Mouse (Mus musculus) testis, adult 2 months (tissue): ENCODE results near the gene Gm26558. TPM values are rescaled to one million over a fixed set of nuclear protein-coding genes. Genes with fewer than 3 reads are reported as not detected.

Experiments used
- H3K27ac ChIP-seq: fragments of 200-500 bp; 2 replicates; pipeline ENCODE4 v1.5.1; 2012; ENCODE audit warnings: low read depth, low read length; ENCODE audit not compliant: control insufficient read depth, insufficient read depth
- H3K27me3 ChIP-seq: fragments of 200-500 bp; 2 replicates; pipeline ENCODE4 v1.6.1; 2012; ENCODE audit warnings: mild to moderate bottlenecking, low read length, moderate library complexity; ENCODE audit not compliant: control insufficient read depth, insufficient read depth
- H3K36me3 ChIP-seq: fragments of 200-500 bp; 2 replicates; pipeline ENCODE4 v1.6.1; 2012; ENCODE audit warnings: mild to moderate bottlenecking, low read length; ENCODE audit not compliant: control insufficient read depth, insufficient read depth
- H3K4me1 ChIP-seq: fragments of 200-500 bp; 2 replicates; pipeline ENCODE4 v1.6.1; 2012; ENCODE audit warnings: low read length; ENCODE audit not compliant: control insufficient read depth, insufficient read depth
- H3K4me3 ChIP-seq: fragments of 200-500 bp; 2 replicates; pipeline ENCODE4 v1.5.1; 2012; ENCODE audit warnings: low read depth, mild to moderate bottlenecking, low read length, moderate library complexity, mixed read lengths; ENCODE audit not compliant: control insufficient read depth
- CTCF ChIP-seq: fragments of 200-500 bp; IDR thresholded peaks from 2 replicates; pipeline ENCODE4 v1.5.1; 2012; ENCODE audit warnings: low read depth, mild to moderate bottlenecking, inconsistent platforms, low read length, moderate library complexity; ENCODE audit not compliant: control insufficient read depth, insufficient read depth, insufficient replicate concordance
- POLR2A ChIP-seq: fragments of 200-500 bp; IDR thresholded peaks from 2 replicates; pipeline ENCODE4 v1.6.1; 2012; ENCODE audit warnings: low read depth, mild to moderate bottlenecking, inconsistent platforms, low read length, moderate library complexity; ENCODE audit not compliant: control insufficient read depth
- polyA plus RNA-seq: library from polyadenylated mRNA; depleted of rRNA; stranded (reverse); fragments of >200 nt; gene quantifications from 2 replicates; pipeline ENCODE4 v1.2.3, GENCODE M21; 2012; rRNA removed

Gm26558 gene
- polyA plus RNA-seq, 1 experiment, result 0.12 TPM

- no peak overlapping the region for H3K27ac ChIP-seq
- no peaks in the 10 kb centered on the region for H3K36me3 ChIP-seq
- H3K4me3 ChIP-seq, result no peak overlapping the region
- H3K4me1 ChIP-seq, result peaks cover 5% of the 10 kb centered on the region
- TF ChIP-seq CTCF (no peak), POLR2A (no peak)
- H3K27me3 ChIP-seq, result no peaks in the 10 kb centered on the region
Observed at GRCm38 (mm10) chr2:70616617-70617016, 45.3 kb downstream of the Gm26558 start.

GRCm38 (mm10) chr2:70616076-70616475, 45.8 kb downstream of the Gm26558 start:
- Histone ChIP-seq H3K27ac (no peak overlapping the region), H3K4me1 (peaks cover 5% of the 10 kb centered on the region), H3K4me3 (no peak overlapping the region), H3K36me3 (no peaks in the 10 kb centered on the region), H3K27me3 (no peaks in the 10 kb centered on the region)
- no peak for TF ChIP-seq POLR2A
- no peak for TF ChIP-seq CTCF

GRCm38 (mm10) chr2:70614745-70615351, 47.1 kb downstream of the Gm26558 start:
- TF ChIP-seq POLR2A (no peak), CTCF (no peak)
- no peaks in the 10 kb centered on the region for H3K27me3 ChIP-seq
- H3K4me3 ChIP-seq, result no peak overlapping the region
- H3K4me1 ChIP-seq, result peaks cover under 1% of the 10 kb centered on the region; the same call in 1 of the 2 replicates
- no peaks in the 10 kb centered on the region for H3K36me3 ChIP-seq
- no peak overlapping the region for H3K27ac ChIP-seq

Other genes starting within 250 kb of the Gm26558 start
- 0.24 TPM in 1 of 2 replicates, not detected in the other for gene Sp5, start 187.2 kb downstream of the Gm26558 start, polyA plus RNA-seq
- 163 and 193 TPM in 2 replicates for gene Erich2, start 153.3 kb downstream of the Gm26558 start, polyA plus RNA-seq
- gene Gad1, start 109.0 kb downstream of the Gm26558 start, polyA plus RNA-seq, result 0.69 and 1.5 TPM in 2 replicates
- 334 and 337 TPM in 2 replicates for gene Gorasp2, start 532 bp downstream of the Gm26558 start, polyA plus RNA-seq
- gene Tlk1, start 163.6 kb upstream of the Gm26558 start, polyA plus RNA-seq, result 5.8 and 7.3 TPM in 2 replicates